7 mouse cellular contexts compared by ENCODE assay signal in genomic region chr4:97476571-97477190, GRCm38 (mm10).
DNase-seq lines count a peak whose midpoint lies in the region; ATAC-seq and TF ChIP-seq lines count a peak whose summit lies in the region.

No protein-coding gene starts in this region.

- H3K79me2 ChIP-seq in heart, adult 2 months (replicated peaks; ENCODE audit: control insufficient read depth, insufficient read depth, low read length) = no peaks in the 10 kb centered on the region

- peaks cover 32% of the 10 kb centered on the region for H3K4me1 ChIP-seq in embryonic facial prominence, embryonic 10.5 days
- peaks cover 2% of the 10 kb centered on the region for H3K4me1 ChIP-seq in heart, adult 2 months (ENCODE audit: control insufficient read depth, insufficient read depth, low read length)
- peaks cover 12% of the 10 kb centered on the region; the same call in 1 of the 2 replicates for H3K4me1 ChIP-seq in limb, embryonic 15.5 days
- H3K4me1 ChIP-seq in olfactory bulb, adult 2 months (ENCODE audit: control insufficient read depth, insufficient read depth, low read length) = peaks cover 7% of the 10 kb centered on the region

- H3K9ac ChIP-seq in heart, adult 2 months (ENCODE audit: low read depth, low read length) = no peak overlapping the region
- H3K9ac ChIP-seq in limb, embryonic 15.5 days = no peak overlapping the region

- H3K4me2 ChIP-seq in limb, embryonic 15.5 days = no peak overlapping the region

- H3K36me3 ChIP-seq in embryonic facial prominence, embryonic 10.5 days (replicated peaks) = no peaks in the 10 kb centered on the region
- H3K36me3 ChIP-seq in heart, adult 2 months (ENCODE audit: control insufficient read depth, insufficient read depth, low read length) = no peaks in the 10 kb centered on the region
- no peaks in the 10 kb centered on the region for H3K36me3 ChIP-seq in limb, embryonic 15.5 days

- intact Hi-C loops in heart, adult 2 months (cut with DNase I) = no loop called here

- peak; percentile 85 for ATAC-seq in limb, embryonic 15.5 days (ENCODE audit: insufficient number of reproducible peaks, low FRiP score, low TSS enrichment, low read depth)
- no peak for ATAC-seq in megakaryocyte, adult 5-6 weeks (ENCODE audit: poor library complexity, severe bottlenecking)

- TF ChIP-seq EP300 in heart, adult 2 months (IDR thresholded peaks at IDR 0.05; ENCODE audit: insufficient read depth, low read depth, low read length) = no peak

- H3K9me3 ChIP-seq in embryonic facial prominence, embryonic 10.5 days = no peaks in the 10 kb centered on the region
- no peaks in the 10 kb centered on the region for H3K9me3 ChIP-seq in limb, embryonic 15.5 days

- no peaks in the 10 kb centered on the region for H3K27me3 ChIP-seq in embryonic facial prominence, embryonic 10.5 days (replicated peaks; ENCODE audit: low read depth, poor library complexity, severe bottlenecking)
- no peaks in the 10 kb centered on the region for H3K27me3 ChIP-seq in heart, adult 2 months (ENCODE audit: control insufficient read depth, insufficient read depth, low read length)
- H3K27me3 ChIP-seq in limb, embryonic 15.5 days = no peaks in the 10 kb centered on the region

- peak; percentile 25 for DNase-seq in R1 (ENCODE audit: low read depth, low spot score)
- DNase-seq in embryonic facial prominence, embryonic 10.5 days (ENCODE audit: low spot score) = peak; percentile 89
- DNase-seq in heart, adult 2 months = peak; percentile 53 to 77
- peak; percentile 19 for DNase-seq in kidney, adult 18-20 months

- no peak for TF ChIP-seq CTCF in heart, adult 2 months (IDR thresholded peaks at IDR 0.05)
- TF ChIP-seq CTCF in olfactory bulb, adult 2 months (IDR thresholded peaks at IDR 0.05; ENCODE audit: insufficient read depth, low read depth, low read length) = no peak

- peak overlapping the region; percentile 77 for H3K27ac ChIP-seq in embryonic facial prominence, embryonic 10.5 days (replicated peaks)
- no peak overlapping the region for H3K27ac ChIP-seq in heart, adult 2 months
- H3K27ac ChIP-seq in limb, embryonic 15.5 days = peak overlapping the region; percentile 28
- H3K27ac ChIP-seq in olfactory bulb, adult 2 months (ENCODE audit: insufficient read depth, low read depth, low read length) = 0 out of 2 replicates have a peak overlapping the region, but pooled peaks have one; percentile 4

- TF ChIP-seq POLR2A in heart, adult 2 months (IDR thresholded peaks at IDR 0.05; ENCODE audit: insufficient read depth, low read depth, low read length) = no peak
- TF ChIP-seq POLR2A in olfactory bulb, adult 2 months (IDR thresholded peaks at IDR 0.05; ENCODE audit: insufficient read depth, low read depth, low read length) = no peak

- no peak overlapping the region for H3K4me3 ChIP-seq in embryonic facial prominence, embryonic 10.5 days
- no peak overlapping the region for H3K4me3 ChIP-seq in heart, adult 2 months
- H3K4me3 ChIP-seq in limb, embryonic 15.5 days = no peak overlapping the region
- no peak overlapping the region for H3K4me3 ChIP-seq in olfactory bulb, adult 2 months (ENCODE audit: insufficient read depth, low read depth, low read length)

- WGBS in embryonic facial prominence, embryonic 10.5 days = 10% methylated on average over 3 of the region's 3 CpGs
- 19% methylated on average over 3 of the region's 3 CpGs for WGBS in heart, adult 2 months
- 17% methylated on average over 3 of the region's 3 CpGs for WGBS in limb, embryonic 15.5 days
- 11% methylated on average over 3 of the region's 3 CpGs for WGBS in olfactory bulb, adult 2 months

Comparison
In these comparisons a context has a peak if more than half of its experiments do, and no peak if none do; other contexts are left out.
1. DNase-seq: peak in every context shown above with its lines; median percentile 89 in embryonic facial prominence, embryonic 10.5 days; 65 in heart, adult 2 months; 25 in R1; 19 in kidney, adult 18-20 months.